21 mouse cellular contexts compared by ENCODE assay signal in genomic region chr1:167938176-167938575, GRCm38 (mm10).
DNase-seq lines count a peak whose midpoint lies in the region; ATAC-seq and TF ChIP-seq lines count a peak whose summit lies in the region.
"Had no signal": no experiment of that assay in that cellular context is flagged by ENCODE, and none has a peak within 500 bp of the region (broad histone marks: within the 10 kb centered on the region; RNA-seq: fewer than 3 reads in every experiment).

No protein-coding gene starts in this region.

- H3K9ac ChIP-seq in kidney, embryonic 16.5 days (replicated peaks; ENCODE audit: low read length): no peak overlapping the region
- H3K9ac ChIP-seq in stomach, postnatal 0 days (ENCODE audit: low read length): no peak overlapping the region
- H3K9ac ChIP-seq: heart, embryonic 15.5 days; limb, embryonic 13.5 days; neural tube, embryonic 12.5 days had no signal

- no peaks in the 10 kb centered on the region for H3K36me3 ChIP-seq in kidney, embryonic 16.5 days (ENCODE audit: insufficient read depth, low read length)
- no peaks in the 10 kb centered on the region for H3K36me3 ChIP-seq in stomach, postnatal 0 days (ENCODE audit: control insufficient read depth, insufficient read depth, low read length)
- H3K36me3 ChIP-seq: heart, embryonic 15.5 days; hindbrain, embryonic 10.5 days; limb, embryonic 13.5 days; neural tube, embryonic 12.5 days had no signal

- peak; percentile 25 for DNase-seq in embryo, embryonic 10 days (ENCODE audit: low spot score)
- no peak for DNase-seq in embryo, embryonic 9.5 days (ENCODE audit: extremely low spot score)
- DNase-seq in kidney, adult 11 months: no peak
- peak; percentile 16 for DNase-seq in lung, postnatal 10 days
- no peak for DNase-seq in lung, postnatal 36 days
- no peak for DNase-seq in stomach, postnatal 0 days (ENCODE audit: low spot score)
- DNase-seq: adrenal gland, postnatal 36 days; cerebellum, adult 8-10 months; gastrocnemius, adult 2 months; heart, adult 2 months; kidney, postnatal 10 days; right cerebral cortex, postnatal 25 days; thymus, postnatal 25 days had no signal

- TF ChIP-seq CTCF in stomach, postnatal 0 days (IDR thresholded peaks at IDR 0.05; ENCODE audit: low read depth): peak; percentile 51

- no peak overlapping the region for H3K4me2 ChIP-seq in kidney, embryonic 16.5 days (replicated peaks; ENCODE audit: low read depth, low read length)
- no peak overlapping the region for H3K4me2 ChIP-seq in stomach, postnatal 0 days (replicated peaks; ENCODE audit: low read depth)
- H3K4me2 ChIP-seq: heart, embryonic 15.5 days; limb, embryonic 13.5 days; neural tube, embryonic 12.5 days had no signal

- no peaks in the 10 kb centered on the region for H3K4me1 ChIP-seq in kidney, embryonic 16.5 days (ENCODE audit: insufficient read depth, low read length)
- H3K4me1 ChIP-seq in stomach, postnatal 0 days (replicated peaks; ENCODE audit: control insufficient read depth, insufficient read depth): no peaks in the 10 kb centered on the region
- H3K4me1 ChIP-seq: heart, embryonic 15.5 days; hindbrain, embryonic 10.5 days; neural tube, embryonic 12.5 days had no signal

- no peak for TF ChIP-seq EP300 in stomach, postnatal 0 days (optimal IDR thresholded peaks at IDR 0.05)

- H3K27me3 ChIP-seq in kidney, embryonic 16.5 days (ENCODE audit: insufficient read depth, low read length): peaks cover 15% of the 10 kb centered on the region
- no peaks in the 10 kb centered on the region for H3K27me3 ChIP-seq in stomach, postnatal 0 days (ENCODE audit: control insufficient read depth, insufficient read depth, low read length)
- H3K27me3 ChIP-seq: heart, embryonic 15.5 days; limb, embryonic 13.5 days; neural tube, embryonic 12.5 days had no signal

- H3K27ac ChIP-seq in kidney, embryonic 16.5 days (ENCODE audit: low read length): no peak overlapping the region
- no peak overlapping the region for H3K27ac ChIP-seq in stomach, postnatal 0 days (replicated peaks)
- H3K27ac ChIP-seq: gastrocnemius, adult 2 months; heart, adult 2 months; heart, embryonic 15.5 days; hindbrain, embryonic 10.5 days; limb, embryonic 13.5 days; neural tube, embryonic 12.5 days had no signal

- 71% methylated on average over 2 of the region's 2 CpGs for WGBS in kidney, embryonic 16.5 days
- WGBS in stomach, postnatal 0 days: 70% methylated on average over 2 of the region's 2 CpGs

- no peaks in the 10 kb centered on the region for H3K9me3 ChIP-seq in kidney, embryonic 16.5 days (ENCODE audit: low read length)
- H3K9me3 ChIP-seq in stomach, postnatal 0 days (ENCODE audit: control insufficient read depth, low read length): no peaks in the 10 kb centered on the region
- H3K9me3 ChIP-seq: heart, embryonic 15.5 days; hindbrain, embryonic 10.5 days; limb, embryonic 13.5 days; neural tube, embryonic 12.5 days had no signal

- ATAC-seq in kidney, embryonic 16.5 days (ENCODE audit: low FRiP score, low TSS enrichment): peak; percentile 35; the same call in 1 of the 2 replicates
- ATAC-seq in stomach, postnatal 0 days (ENCODE audit: low FRiP score, low TSS enrichment): no peak
- ATAC-seq in megakaryocyte-erythroid progenitor cell, adult 5-6 weeks (replicated peaks; ENCODE audit: low FRiP score, low TSS enrichment, poor library complexity, severe bottlenecking): no peak
- ATAC-seq: forebrain, embryonic 14.5 days; inflammation-experienced regulatory T-cells, adult 6 months had no signal

- no peak overlapping the region for H3K4me3 ChIP-seq in kidney, embryonic 16.5 days (ENCODE audit: low read length)
- no peak overlapping the region for H3K4me3 ChIP-seq in stomach, postnatal 0 days (ENCODE audit: low read depth, low read length)
- H3K4me3 ChIP-seq: gastrocnemius, adult 2 months; heart, adult 2 months; heart, embryonic 15.5 days; hindbrain, embryonic 10.5 days; limb, embryonic 13.5 days; neural tube, embryonic 12.5 days had no signal

Comparison
In these comparisons a context has a peak if more than half of its experiments do, and no peak if none do; other contexts are left out.
1. DNase-seq: peak in embryo, embryonic 10 days (single experiment) and lung, postnatal 10 days (single experiment); none in embryo, embryonic 9.5 days (single experiment), kidney, adult 11 months (single experiment), lung, postnatal 36 days (single experiment) and stomach, postnatal 0 days (single experiment).